Mouse (Mus musculus): ENCODE measurements around the gene Olfr470. TPM values are rescaled to one million over a fixed set of nuclear protein-coding genes. Genes with fewer than 3 reads are reported as not detected.
"Not testable (repeated sequence)": the region's sequence is repeated elsewhere in the genome, so short reads cannot be mapped to it uniquely, and the experiment has no call there.

Olfr470 gene
- polyA plus RNA-seq (2015; fragmentation: Nextera tagmentation; extraction: Ambion mirVana): not detected in 2 replicates

DNA sequence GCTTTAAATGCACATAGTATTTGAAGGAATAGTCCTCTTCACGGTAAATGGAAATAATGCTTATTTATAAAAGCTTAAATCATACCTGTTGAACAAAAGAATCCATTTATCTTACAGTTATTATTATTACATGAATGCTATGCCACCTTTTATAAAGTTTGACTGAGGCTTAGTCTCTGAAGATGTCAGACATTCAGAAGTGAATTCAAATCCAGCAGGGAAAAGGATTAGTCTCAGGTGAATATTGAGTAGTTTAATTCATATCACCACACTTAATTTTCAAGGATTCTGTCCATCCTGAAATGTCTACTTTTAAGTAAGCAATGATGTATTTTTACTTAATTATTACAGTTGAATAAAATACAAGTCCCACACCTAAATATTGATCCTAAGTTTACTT, at the start of gene Olfr470:
Gene Olfr470, minus strand, starts transcription at position 101 of the 400 bp plus-strand sequence.
- not testable (repeated sequence) for H3K9me3 ChIP-seq

DNA sequence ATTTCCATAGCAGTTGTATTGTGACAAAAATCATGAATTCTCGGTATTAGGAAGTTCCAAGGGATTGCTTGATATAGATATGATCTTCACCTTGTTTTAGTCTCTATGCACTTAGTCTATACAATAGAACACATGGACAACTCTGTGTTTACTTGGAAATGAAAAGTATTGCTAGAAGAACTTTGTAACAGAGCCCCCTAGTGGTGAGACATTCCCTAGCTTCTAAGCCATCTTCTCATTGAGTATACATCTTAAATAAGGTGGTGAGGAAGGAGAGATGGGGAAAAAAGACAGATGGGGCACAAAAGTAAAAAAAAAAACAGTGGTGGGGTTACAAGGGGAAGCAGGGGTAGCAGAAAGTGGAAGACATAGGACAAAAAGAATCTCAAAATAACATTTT, 5.6 kb downstream of the Olfr470 start:
- no peak overlapping the region for H3K9ac ChIP-seq
- no peak for ATAC-seq (ENCODE audit: low FRiP score, low read depth)
- H3K9me3 ChIP-seq: no peaks in the 10 kb centered on the region
- H3K4me3 ChIP-seq: no peak overlapping the region
- H3K4me2 ChIP-seq: no peak overlapping the region
- WGBS: 89% methylated on average over 1 of the region's 1 CpGs
- no peak overlapping the region for H3K27ac ChIP-seq (replicated peaks)
- no peaks in the 10 kb centered on the region for H3K36me3 ChIP-seq
- no peaks in the 10 kb centered on the region for H3K27me3 ChIP-seq
- no peaks in the 10 kb centered on the region for H3K4me1 ChIP-seq (replicated peaks)

More for the DNA sequence above, at the start of gene Olfr470:
- H3K27me3 ChIP-seq; H3K4me2 ChIP-seq; ATAC-seq (ENCODE audit: low FRiP score, low read depth); H3K4me1 ChIP-seq (replicated peaks); H3K27ac ChIP-seq (replicated peaks); H3K36me3 ChIP-seq; H3K9ac ChIP-seq; H3K4me3 ChIP-seq: not testable (repeated sequence)
- 72% methylated on average over 1 of the region's 1 CpGs for WGBS

DNA sequence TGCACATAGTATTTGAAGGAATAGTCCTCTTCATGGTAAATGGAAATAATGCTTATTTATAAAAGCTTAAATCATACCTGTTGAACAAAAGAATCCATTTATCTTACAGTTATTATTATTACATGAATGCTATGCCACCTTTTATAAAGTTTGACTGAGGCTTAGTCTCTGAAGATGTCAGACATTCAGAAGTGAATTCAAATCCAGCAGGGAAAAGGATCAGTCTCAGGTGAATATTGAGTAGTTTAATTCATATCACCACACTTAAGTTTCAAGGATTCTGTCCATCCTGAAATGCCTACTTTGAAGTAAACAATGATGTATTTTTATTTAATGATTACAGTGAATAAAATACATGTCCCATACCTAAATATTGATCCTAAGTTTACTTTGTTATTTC, 21.8 kb downstream of the Olfr470 start, which contains the start of gene Olfr469:
Gene Olfr469, minus strand, starts transcription at position 101 of the 400 bp plus-strand sequence.
- H3K27me3 ChIP-seq; H3K4me3 ChIP-seq; H3K4me1 ChIP-seq (replicated peaks); H3K4me2 ChIP-seq; H3K36me3 ChIP-seq; H3K9ac ChIP-seq; H3K9me3 ChIP-seq; H3K27ac ChIP-seq (replicated peaks); ATAC-seq (ENCODE audit: low FRiP score, low read depth): not testable (repeated sequence)

DNA sequence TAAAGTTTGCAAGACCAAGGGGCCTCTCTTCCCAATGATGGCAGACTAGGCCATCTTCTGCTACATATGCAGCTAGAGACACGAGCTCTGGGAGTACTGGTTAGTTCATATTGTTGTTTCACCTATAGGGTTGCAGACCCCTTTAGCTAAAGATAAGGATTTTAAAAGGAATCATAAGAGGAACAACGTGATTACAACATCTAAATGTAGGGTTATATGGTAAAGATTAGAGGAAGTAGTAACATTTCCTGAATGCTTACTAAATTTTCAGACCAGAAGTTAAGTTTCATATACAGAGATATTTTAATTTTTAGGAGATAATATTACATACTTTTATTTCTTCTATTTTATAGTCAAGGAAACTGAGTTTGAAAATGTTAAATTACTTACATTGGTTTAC, 23.4 kb downstream of the Olfr470 start:
- not testable (repeated sequence) for H3K9ac ChIP-seq; H3K9me3 ChIP-seq; H3K4me1 ChIP-seq (replicated peaks); H3K4me3 ChIP-seq; H3K27me3 ChIP-seq; H3K27ac ChIP-seq (replicated peaks); H3K4me2 ChIP-seq; ATAC-seq (ENCODE audit: low FRiP score, low read depth); H3K36me3 ChIP-seq
- 63% methylated on average over 2 of the region's 2 CpGs for WGBS

DNA sequence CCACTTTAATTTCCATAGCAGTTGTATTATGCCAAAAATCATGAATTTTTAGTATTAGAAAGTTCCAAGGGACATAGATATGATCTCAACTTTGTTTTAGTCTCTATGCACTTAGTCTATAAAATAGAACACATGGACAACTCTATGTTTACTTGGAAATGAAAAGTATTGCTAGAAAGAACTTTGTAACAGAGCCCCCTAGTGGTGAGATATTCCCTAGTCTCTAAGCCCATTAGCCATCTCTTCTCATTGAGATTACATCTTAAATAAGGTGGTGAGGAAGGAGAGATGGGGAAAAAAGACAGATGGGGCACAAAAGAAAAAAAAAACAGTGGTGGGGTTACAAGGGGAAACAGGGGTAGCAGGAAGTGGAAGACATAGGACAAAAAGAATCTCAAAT, 27.8 kb downstream of the Olfr470 start:
- Histone ChIP-seq H3K4me2 (no peak overlapping the region), H3K4me3 (no peak overlapping the region), H3K9ac (no peak overlapping the region), H3K36me3 (no peaks in the 10 kb centered on the region), H3K27me3 (no peaks in the 10 kb centered on the region), H3K27ac (replicated peaks) (no peak overlapping the region), H3K9me3 (no peaks in the 10 kb centered on the region), H3K4me1 (replicated peaks) (no peaks in the 10 kb centered on the region)
- ATAC-seq (ENCODE audit: low FRiP score, low read depth): no peak

DNA sequence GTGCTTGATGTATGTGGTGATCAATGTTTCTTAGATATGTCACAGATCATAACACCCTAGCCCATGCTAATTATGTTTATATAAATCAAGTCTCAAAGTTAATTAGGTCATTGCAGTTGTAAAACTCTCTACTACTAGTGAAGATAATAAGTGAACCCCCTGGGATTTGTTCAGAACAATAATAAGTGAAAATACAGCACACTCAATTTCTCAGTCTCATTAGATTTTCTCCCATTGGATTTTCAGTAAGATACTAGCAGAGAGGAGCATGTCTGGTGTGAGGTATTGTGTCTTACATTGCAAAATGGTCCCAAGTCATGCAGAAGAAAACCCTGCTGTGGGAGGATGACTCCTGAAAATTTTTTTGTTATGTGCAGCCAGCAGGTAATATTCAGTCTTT, 35.3 kb downstream of the Olfr470 start, which contains the start of gene Olfr467:
Gene Olfr467, plus strand, starts transcription at position 301 of the 400 bp plus-strand sequence.
- H3K27ac ChIP-seq (replicated peaks): no peak within 1 kb of the TSS
- no peak within 1 kb of the TSS for H3K4me2 ChIP-seq
- no peaks in the 10 kb centered on the region for H3K36me3 ChIP-seq
- H3K9me3 ChIP-seq: peaks cover 5% of the 10 kb centered on the region; the same call in 1 of the 2 replicates
- no peak for ATAC-seq (ENCODE audit: low FRiP score, low read depth)
- no peaks in the 10 kb centered on the region for H3K27me3 ChIP-seq
- no peak within 1 kb of the TSS for H3K9ac ChIP-seq
- no peaks in the 10 kb centered on the region for H3K4me1 ChIP-seq (replicated peaks)
- H3K4me3 ChIP-seq: no peak within 1 kb of the TSS

DNA sequence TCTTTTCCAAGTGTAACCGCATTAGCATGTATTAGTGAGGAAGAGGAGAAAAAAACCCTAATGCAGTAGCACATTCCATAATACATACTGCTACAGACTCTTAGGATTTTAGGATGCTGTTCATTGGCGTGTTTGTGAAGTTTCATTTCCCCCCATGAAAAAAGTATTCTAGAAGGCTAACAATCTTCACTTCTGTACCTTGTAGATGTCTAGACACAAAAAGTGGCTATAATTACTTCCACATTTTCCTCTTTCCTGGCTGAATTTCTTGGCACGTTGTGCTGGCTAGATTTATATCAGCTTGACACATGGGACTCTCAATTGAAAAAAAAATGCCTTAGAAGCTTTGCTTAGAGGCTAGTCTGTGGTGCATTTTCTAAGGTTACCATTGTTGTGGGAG, 45.2 kb downstream of the Olfr470 start:
- H3K27me3 ChIP-seq: no peaks in the 10 kb centered on the region
- 82% methylated on average over 3 of the region's 3 CpGs for WGBS

DNA sequence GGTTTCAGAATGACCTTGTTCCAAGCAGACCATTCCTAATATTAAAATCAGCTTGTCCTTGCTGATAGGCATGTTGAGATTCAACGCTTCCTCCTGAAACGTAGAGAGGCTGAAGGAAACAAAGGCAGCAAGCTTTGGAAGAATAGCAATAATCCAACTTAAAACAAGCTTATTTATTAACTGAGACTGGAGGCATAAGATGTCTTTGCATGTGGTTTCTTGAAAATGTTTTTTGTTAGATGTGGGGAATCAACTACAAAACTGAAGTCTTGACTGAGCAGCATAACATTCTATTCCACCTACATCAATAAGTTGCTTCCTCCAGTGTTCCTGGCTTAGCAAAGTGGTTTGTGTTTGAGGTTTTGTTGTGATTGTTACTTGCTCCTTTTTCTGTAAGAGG, 46.2 kb downstream of the Olfr470 start, which contains the start of gene Ovch2:
Gene Ovch2, minus strand, starts transcription at position 101 of the 400 bp plus-strand sequence.
- 89% methylated on average over 2 of the region's 2 CpGs for WGBS
- Histone ChIP-seq H3K9me3 (no peaks in the 10 kb centered on the region), H3K9ac (no peak within 1 kb of the TSS), H3K27me3 (no peaks in the 10 kb centered on the region), H3K4me3 (no peak within 1 kb of the TSS), H3K27ac (replicated peaks) (no peak within 1 kb of the TSS), H3K4me1 (replicated peaks) (no peaks in the 10 kb centered on the region), H3K36me3 (no peaks in the 10 kb centered on the region), H3K4me2 (no peak within 1 kb of the TSS)
- no peak for ATAC-seq (ENCODE audit: low FRiP score, low read depth)

More for the DNA sequence above, 45.2 kb downstream of the Olfr470 start:
- Histone ChIP-seq H3K9me3 (peaks cover 5% of the 10 kb centered on the region; the same call in 1 of the 2 replicates), H3K27ac (replicated peaks) (no peak overlapping the region), H3K9ac (no peak overlapping the region), H3K4me1 (replicated peaks) (no peaks in the 10 kb centered on the region), H3K36me3 (no peaks in the 10 kb centered on the region), H3K4me2 (no peak overlapping the region), H3K4me3 (no peak overlapping the region)
- ATAC-seq (ENCODE audit: low FRiP score, low read depth): no peak

DNA sequence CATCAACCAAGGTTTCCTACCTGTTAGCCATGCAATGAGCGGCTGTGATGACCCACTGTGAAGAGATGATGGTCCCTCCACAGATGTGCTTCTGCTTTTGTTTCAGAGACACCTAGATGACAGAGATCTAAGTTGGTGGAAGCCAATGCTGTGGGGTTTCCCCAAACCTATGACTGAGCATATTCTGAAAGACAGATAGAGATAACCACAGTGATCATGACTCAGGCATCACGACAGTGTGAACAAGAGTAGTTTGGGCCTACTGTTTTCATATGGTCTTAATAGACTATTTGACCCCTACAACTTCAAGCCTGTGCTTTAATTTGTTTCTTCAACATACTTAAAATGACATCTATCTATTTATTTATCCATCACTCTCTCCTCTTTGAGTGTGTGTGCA, 50.8 kb downstream of the Olfr470 start:
- H3K4me1 ChIP-seq (replicated peaks): no peaks in the 10 kb centered on the region
- H3K27ac ChIP-seq (replicated peaks): no peak overlapping the region
- no peak for ATAC-seq (ENCODE audit: low FRiP score, low read depth)
- H3K4me2 ChIP-seq: no peak overlapping the region
- no peaks in the 10 kb centered on the region for H3K27me3 ChIP-seq
- no peak overlapping the region for H3K9ac ChIP-seq
- H3K36me3 ChIP-seq: no peaks in the 10 kb centered on the region
- 89% methylated on average over 2 of the region's 2 CpGs for WGBS
- H3K4me3 ChIP-seq: no peak overlapping the region
- H3K9me3 ChIP-seq: no peaks in the 10 kb centered on the region

Other genes with a start within 250 kb of the Olfr470 start
- gene 5330417H12Rik, start 222.3 kb downstream of the Olfr470 start, polyA plus RNA-seq (2015; fragmentation: Nextera tagmentation; extraction: Ambion mirVana): not detected in 2 replicates
- 0.13 TPM in 2 replicates for gene Cyb5r2, start 89.5 kb downstream of the Olfr470 start, polyA plus RNA-seq (2015; fragmentation: Nextera tagmentation; extraction: Ambion mirVana)
- gene Ovch2, start 46.3 kb downstream of the Olfr470 start, polyA plus RNA-seq (2015; fragmentation: Nextera tagmentation; extraction: Ambion mirVana): not detected in 2 replicates
- not detected in 2 replicates for gene Olfr467, start 35.2 kb downstream of the Olfr470 start, polyA plus RNA-seq (2015; fragmentation: Nextera tagmentation; extraction: Ambion mirVana)
- gene Olfr469, start 21.9 kb downstream of the Olfr470 start, polyA plus RNA-seq (2015; fragmentation: Nextera tagmentation; extraction: Ambion mirVana): not detected in 2 replicates
- 0.03 TPM in 1 of 2 replicates, not detected in the other for gene Olfr472, start 50.4 kb upstream of the Olfr470 start, polyA plus RNA-seq (2015; fragmentation: Nextera tagmentation; extraction: Ambion mirVana)
- not detected in 2 replicates for gene Olfr473, start 83.0 kb upstream of the Olfr470 start, polyA plus RNA-seq (2015; fragmentation: Nextera tagmentation; extraction: Ambion mirVana)
- not detected in 2 replicates for gene Olfr474, start 107.2 kb upstream of the Olfr470 start, polyA plus RNA-seq (2015; fragmentation: Nextera tagmentation; extraction: Ambion mirVana)
- gene Olfr476, start 117.3 kb upstream of the Olfr470 start, polyA plus RNA-seq (2015; fragmentation: Nextera tagmentation; extraction: Ambion mirVana): not detected in 2 replicates
- gene Olfr477, start 139.2 kb upstream of the Olfr470 start, polyA plus RNA-seq (2015; fragmentation: Nextera tagmentation; extraction: Ambion mirVana): not detected in 2 replicates
- gene Olfr478, start 186.5 kb upstream of the Olfr470 start, polyA plus RNA-seq (2015; fragmentation: Nextera tagmentation; extraction: Ambion mirVana): not detected in 2 replicates
- gene Olfr479, start 203.2 kb upstream of the Olfr470 start, polyA plus RNA-seq (2015; fragmentation: Nextera tagmentation; extraction: Ambion mirVana): not detected in 2 replicates
- gene Olfr480, start 219.9 kb upstream of the Olfr470 start, polyA plus RNA-seq (2015; fragmentation: Nextera tagmentation; extraction: Ambion mirVana): not detected in 2 replicates
- gene Olfr481, start 232.4 kb upstream of the Olfr470 start, polyA plus RNA-seq (2015; fragmentation: Nextera tagmentation; extraction: Ambion mirVana): not detected in 2 replicates